Mouse (Mus musculus): ENCODE data around the gene 0610037L13Rik.

0610037L13Rik gene

GRCm38 (mm10) chr4:107920336-107920735 is 30.7 kb downstream of the 0610037L13Rik start:
- DNase-seq (ENCODE audit: low spot score in 2 of 2) = no peak

- peak; percentile 9 to 19 for DNase-seq (ENCODE audit: low spot score in 2 of 2)
Observed at GRCm38 (mm10) chr4:107921152-107921695, 31.6 kb downstream of the 0610037L13Rik start.

- DNase-seq (ENCODE audit: low spot score in 2 of 2) = peak in 1 of 2 experiments; percentile 4
Observed at GRCm38 (mm10) chr4:107921952-107922351, 32.3 kb downstream of the 0610037L13Rik start.

GRCm38 (mm10) chr4:107923145-107923802 is 33.7 kb downstream of the 0610037L13Rik start, which contains the start of gene Cpt2:
Gene Cpt2, minus strand, starts transcription at chr4:107923610.
- peak; percentile 91 to 95 for DNase-seq (ENCODE audit: low spot score in 2 of 2)

GRCm38 (mm10) chr4:107923803-107924194 is 34.2 kb downstream of the 0610037L13Rik start:
- no peak for DNase-seq (ENCODE audit: low spot score in 2 of 2)

GRCm38 (mm10) chr4:107928269-107928668 is 38.7 kb downstream of the 0610037L13Rik start:
- no peak for DNase-seq (ENCODE audit: low spot score in 2 of 2)

GRCm38 (mm10) chr4:107928726-107929125 is 39.1 kb downstream of the 0610037L13Rik start:
- DNase-seq (ENCODE audit: low spot score in 2 of 2) = no peak

- no peak for DNase-seq (ENCODE audit: low spot score in 2 of 2)
Observed at GRCm38 (mm10) chr4:107931453-107931852, 41.8 kb downstream of the 0610037L13Rik start.

GRCm38 (mm10) chr4:107933239-107933638 is 43.6 kb downstream of the 0610037L13Rik start:
- DNase-seq (ENCODE audit: low spot score in 2 of 2) = no peak

GRCm38 (mm10) chr4:107935254-107935653 is 45.6 kb downstream of the 0610037L13Rik start:
- peak; percentile 29 to 31 for DNase-seq (ENCODE audit: low spot score in 2 of 2)

GRCm38 (mm10) chr4:107937338-107937737 is 47.7 kb downstream of the 0610037L13Rik start:
- peak; percentile 22 to 28 for DNase-seq (ENCODE audit: low spot score in 2 of 2)

GRCm38 (mm10) chr4:107938124-107938523 is 48.5 kb downstream of the 0610037L13Rik start:
- DNase-seq (ENCODE audit: low spot score in 2 of 2) = no peak

- no peak for DNase-seq (ENCODE audit: low spot score in 2 of 2)
Observed at GRCm38 (mm10) chr4:107942741-107943140, 53.1 kb downstream of the 0610037L13Rik start.

GRCm38 (mm10) chr4:107944141-107944540 is 54.5 kb downstream of the 0610037L13Rik start:
- DNase-seq (ENCODE audit: low spot score in 2 of 2) = no peak

All from spleen, postnatal 36 days (tissue).